Mouse (Mus musculus) liver, adult 2 months (tissue): Measurements from ENCODE around the gene Sema4b.

Source experiments
- CTCF ChIP-seq: fragments of 200-500 bp; IDR thresholded peaks from 2 replicates; pipeline ENCODE4 v1.5.1; 2011; ENCODE audit warnings: low read depth, low read length, control low read depth
- POLR2A ChIP-seq: fragments of 200-500 bp; IDR thresholded peaks from 2 replicates; pipeline ENCODE4 v1.6.1; 2011; ENCODE audit warnings: low read length, control low read depth; ENCODE audit not compliant: insufficient read depth; ENCODE audit errors: extremely low read depth

- TF ChIP-seq CTCF (no peak), POLR2A (no peak)
Measured at GRCm38 (mm10) chr7:80255981-80256380, 69.3 kb downstream of the Sema4b start.
